Mouse (Mus musculus) forebrain, embryonic 12.5 days (tissue): ENCODE measurements around the gene Crygn. TPM values are rescaled to one million over a fixed set of nuclear protein-coding genes. Genes with fewer than 3 reads are reported as not detected.
A peak's percentile ranks its signal among the peaks of the same experiment; 100 is the strongest.

Experiments
- ATAC-seq: fragments of 200-750 bp; cut with Nextera tagmentation; 2 replicates; pipeline ENCODE4 v1.8.0; 2017; ENCODE audit warnings: moderate TSS enrichment; ENCODE audit not compliant: low FRiP score
- H3K27ac ChIP-seq: fragments of 300-500 bp; sonication (generic); 2 replicates; pipeline ENCODE4 v1.5.1; 2016; ENCODE audit warnings: mild to moderate bottlenecking
- H3K27me3 ChIP-seq: fragments of 300-500 bp; sonication (generic); 2 replicates; pipeline ENCODE4 v1.6.1; 2016; ENCODE audit warnings: mild to moderate bottlenecking
- H3K36me3 ChIP-seq: fragments of 300-500 bp; sonication (generic); replicated peaks from 2 replicates; pipeline ENCODE4 v1.6.1; 2016; ENCODE audit warnings: mild to moderate bottlenecking
- H3K4me1 ChIP-seq: fragments of 300-500 bp; sonication (generic); 2 replicates; pipeline ENCODE4 v1.6.1; 2016
- H3K4me2 ChIP-seq: fragments of 300-500 bp; sonication (generic); 2 replicates; pipeline ENCODE4 v1.6.1; 2016; ENCODE audit warnings: mild to moderate bottlenecking, moderate library complexity
- H3K4me3 ChIP-seq: fragments of 300-500 bp; sonication (generic); replicated peaks from 2 replicates; pipeline ENCODE4 v1.5.1; 2016; ENCODE audit warnings: mild to moderate bottlenecking
- H3K9ac ChIP-seq: fragments of 300-500 bp; sonication (generic); 2 replicates; pipeline ENCODE4 v1.6.1; 2016; ENCODE audit warnings: mild to moderate bottlenecking
- H3K9me3 ChIP-seq: fragments of 300-500 bp; sonication (generic); 2 replicates; pipeline ENCODE4 v1.6.1; 2016
- WGBS: fragments of 180-500 bp; shearing (Covaris S2); methylation state at CpG from one replicate; pipeline ENCODE4 v1.1.7; 2016; 5-methylcytosine and 5-hydroxymethylcytosine counted together
- polyA plus RNA-seq: library from polyadenylated mRNA; unstranded; fragments of >200 nt; fragmentation: Nextera tagmentation; extraction: Ambion mirVana; gene quantifications from 2 replicates; pipeline ENCODE4 v1.2.1, GENCODE M21; 2016

Gene Crygn
- polyA plus RNA-seq, result not detected in 2 replicates

DNA sequence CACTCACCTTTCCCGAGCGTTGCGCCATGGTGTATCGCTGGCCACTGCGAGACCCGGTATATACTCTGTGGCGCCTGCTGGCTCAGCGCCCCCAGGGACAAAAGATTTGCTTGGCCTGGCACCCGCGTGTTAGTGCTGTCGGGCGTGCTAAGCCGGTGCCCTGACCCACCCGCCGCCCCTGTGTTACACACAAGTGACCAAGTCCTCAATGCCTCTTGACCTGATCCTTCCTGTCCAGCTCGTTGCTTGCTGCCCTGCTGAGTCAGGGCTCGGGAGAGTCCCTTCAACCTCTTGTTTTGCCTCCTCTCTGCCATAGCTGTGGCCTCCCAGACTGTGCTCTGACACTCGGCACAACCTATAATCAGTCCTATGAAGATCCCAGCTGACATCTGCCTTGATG lies at the start of gene Crygn:
Crygn (minus strand) TSS at position 193 of the 400 bp plus-strand sequence.
- no peaks in the 10 kb centered on the region; the same call in 1 of the 2 replicates for H3K4me1 ChIP-seq
- no peaks in the 10 kb centered on the region for H3K9me3 ChIP-seq
- ATAC-seq, result no peak
- no peak within 1 kb of the TSS for H3K27ac ChIP-seq
- no peak within 1 kb of the TSS for H3K4me2 ChIP-seq
- H3K27me3 ChIP-seq, result peaks cover 15% of the 10 kb centered on the region
- H3K36me3 ChIP-seq, result no peaks in the 10 kb centered on the region
- no peak within 1 kb of the TSS for H3K9ac ChIP-seq
- no peak within 1 kb of the TSS for H3K4me3 ChIP-seq
- 31% methylated on average over 18 of the region's 18 CpGs for WGBS

GRCm38 (mm10) chr5:24805222-24805621 lies 47.4 kb upstream of the Crygn start:
- Histone ChIP-seq H3K4me1 (no peaks in the 10 kb centered on the region), H3K9ac (no peak overlapping the region), H3K36me3 (peaks cover 69% of the 10 kb centered on the region), H3K27ac (no peak overlapping the region), H3K27me3 (no peaks in the 10 kb centered on the region), H3K9me3 (no peaks in the 10 kb centered on the region), H3K4me3 (no peak overlapping the region), H3K4me2 (no peak overlapping the region)
- WGBS, result 88% methylated on average over 6 of the region's 6 CpGs
- ATAC-seq, result no peak

DNA sequence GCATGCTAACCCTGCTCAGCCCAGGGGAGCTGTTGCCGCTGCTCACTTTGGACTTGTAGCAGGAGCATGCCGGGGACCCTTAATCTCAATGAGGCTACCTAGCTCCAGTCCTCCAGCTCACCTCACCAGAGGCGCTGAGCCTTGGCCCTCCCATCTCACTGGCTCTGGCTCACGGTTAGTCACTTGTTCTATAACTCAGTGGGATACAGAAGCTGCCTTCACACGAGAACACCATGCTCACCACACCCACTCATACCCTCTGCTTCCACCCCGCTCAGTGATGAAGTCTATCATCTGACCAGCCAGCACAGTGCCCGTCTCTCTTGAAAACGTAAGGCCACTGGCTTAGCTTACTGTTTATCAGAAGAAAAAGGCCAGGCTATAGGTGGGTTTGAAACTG lies 46.9 kb upstream of the Crygn start:
- ATAC-seq, result no peak
- no peak overlapping the region for H3K4me2 ChIP-seq
- no peaks in the 10 kb centered on the region for H3K4me1 ChIP-seq
- no peak overlapping the region for H3K27ac ChIP-seq
- H3K27me3 ChIP-seq, result no peaks in the 10 kb centered on the region
- H3K4me3 ChIP-seq, result no peak overlapping the region
- no peak overlapping the region for H3K9ac ChIP-seq
- WGBS, result 86% methylated on average over 8 of the region's 8 CpGs
- H3K9me3 ChIP-seq, result no peaks in the 10 kb centered on the region
- peaks cover 69% of the 10 kb centered on the region for H3K36me3 ChIP-seq

- WGBS, result 89% methylated on average over 6 of the region's 6 CpGs
- H3K9me3 ChIP-seq, result no peaks in the 10 kb centered on the region
- no peak overlapping the region for H3K4me3 ChIP-seq
- no peaks in the 10 kb centered on the region for H3K27me3 ChIP-seq
- H3K36me3 ChIP-seq, result peaks cover 49% of the 10 kb centered on the region
- no peak overlapping the region for H3K27ac ChIP-seq
- H3K9ac ChIP-seq, result no peak overlapping the region
- ATAC-seq, result no peak
- no peak overlapping the region for H3K4me2 ChIP-seq
- H3K4me1 ChIP-seq, result no peaks in the 10 kb centered on the region
Observed at GRCm38 (mm10) chr5:24801841-24802624, 44.2 kb upstream of the Crygn start.

GRCm38 (mm10) chr5:24800416-24800815 lies 42.6 kb upstream of the Crygn start:
- no peak for ATAC-seq
- Histone ChIP-seq H3K4me3 (no peak overlapping the region), H3K36me3 (peaks cover 33% of the 10 kb centered on the region), H3K9ac (no peak overlapping the region), H3K27ac (no peak overlapping the region), H3K27me3 (no peaks in the 10 kb centered on the region), H3K9me3 (no peaks in the 10 kb centered on the region), H3K4me1 (no peaks in the 10 kb centered on the region), H3K4me2 (no peak overlapping the region)

DNA sequence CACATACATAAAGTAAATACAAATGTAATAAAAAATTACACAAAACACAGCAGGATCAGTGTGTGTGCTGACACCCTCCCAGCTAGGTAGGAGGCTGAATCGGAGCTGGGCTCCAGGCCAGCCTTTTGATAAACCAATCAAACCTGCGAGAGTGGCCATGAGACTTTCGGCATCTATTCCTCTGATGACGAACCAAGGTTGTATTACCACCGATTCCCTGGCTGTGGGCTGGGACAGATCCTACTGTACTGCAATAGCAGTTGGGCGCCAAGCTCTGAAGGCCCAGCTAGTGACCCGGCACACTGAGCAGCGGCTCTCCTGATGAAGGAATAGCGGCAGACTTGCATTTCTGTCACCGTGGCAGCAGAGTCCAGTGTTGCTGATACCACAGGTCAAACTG lies 40.8 kb upstream of the Crygn start:
- H3K4me1 ChIP-seq, result no peaks in the 10 kb centered on the region
- H3K36me3 ChIP-seq, result peaks cover 16% of the 10 kb centered on the region
- 0 out of 2 replicates have a peak overlapping the region, but pooled peaks have one; percentile 2 for H3K9ac ChIP-seq
- no peak overlapping the region for H3K4me3 ChIP-seq
- H3K27me3 ChIP-seq, result no peaks in the 10 kb centered on the region
- no peaks in the 10 kb centered on the region for H3K9me3 ChIP-seq
- WGBS, result 85% methylated on average over 10 of the region's 10 CpGs
- H3K27ac ChIP-seq, result no peak overlapping the region
- no peak overlapping the region for H3K4me2 ChIP-seq
- no peak for ATAC-seq

- 72% methylated on average over 7 of the region's 7 CpGs for WGBS
- Histone ChIP-seq H3K36me3 (peaks cover 10% of the 10 kb centered on the region), H3K27me3 (no peaks in the 10 kb centered on the region), H3K9ac (no peak overlapping the region), H3K4me1 (no peaks in the 10 kb centered on the region), H3K4me2 (no peak overlapping the region), H3K9me3 (no peaks in the 10 kb centered on the region), H3K4me3 (no peak overlapping the region), H3K27ac (no peak overlapping the region)
- ATAC-seq, result no peak
Observed at GRCm38 (mm10) chr5:24797858-24798257, 40.0 kb upstream of the Crygn start.

- Histone ChIP-seq H3K4me1 (no peaks in the 10 kb centered on the region), H3K36me3 (no peaks in the 10 kb centered on the region), H3K9ac (no peak overlapping the region), H3K27ac (no peak overlapping the region), H3K27me3 (no peaks in the 10 kb centered on the region), H3K4me2 (no peak overlapping the region), H3K9me3 (no peaks in the 10 kb centered on the region), H3K4me3 (no peak overlapping the region)
- ATAC-seq, result no peak
- 69% methylated on average over 7 of the region's 7 CpGs for WGBS
Observed at GRCm38 (mm10) chr5:24792961-24793360, 35.2 kb upstream of the Crygn start.

- H3K9me3 ChIP-seq, result 0 out of 2 replicates have a peak, but pooled peaks cover 4% of the 10 kb centered on the region
- no peaks in the 10 kb centered on the region for H3K36me3 ChIP-seq
- 90% methylated on average over 4 of the region's 4 CpGs for WGBS
- no peak overlapping the region for H3K4me3 ChIP-seq
- no peak overlapping the region for H3K4me2 ChIP-seq
- no peak overlapping the region for H3K9ac ChIP-seq
- H3K27me3 ChIP-seq, result peaks cover 18% of the 10 kb centered on the region; the same call in 1 of the 2 replicates
- ATAC-seq, result no peak
- peaks cover 12% of the 10 kb centered on the region for H3K4me1 ChIP-seq
- H3K27ac ChIP-seq, result no peak overlapping the region
Observed at GRCm38 (mm10) chr5:24782957-24783356, 25.1 kb upstream of the Crygn start.

DNA sequence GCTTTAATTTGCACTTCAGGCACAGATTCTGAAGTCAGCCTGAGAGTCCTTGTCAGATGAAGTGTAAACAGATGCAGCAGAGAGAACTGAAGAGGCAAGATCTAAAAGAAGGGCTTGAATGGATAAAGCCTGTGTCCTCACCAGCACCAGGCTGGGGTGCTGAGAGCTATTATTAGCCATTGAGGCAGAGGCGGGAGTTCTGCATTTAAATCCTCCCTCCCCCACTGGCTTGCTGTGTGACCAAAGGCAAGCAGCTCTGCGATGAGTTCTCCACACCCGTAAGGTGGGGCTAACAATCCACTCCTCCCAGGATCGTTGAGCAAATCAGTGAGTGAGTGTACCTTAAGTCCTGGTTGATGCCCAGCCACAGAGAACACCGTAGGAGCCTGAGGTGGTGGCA lies 23.2 kb upstream of the Crygn start:
- Histone ChIP-seq H3K27me3 (peaks cover 19% of the 10 kb centered on the region; the same call in 1 of the 2 replicates), H3K9ac (no peak overlapping the region), H3K36me3 (no peaks in the 10 kb centered on the region), H3K4me2 (no peak overlapping the region), H3K27ac (no peak overlapping the region), H3K4me3 (no peak overlapping the region), H3K9me3 (0 out of 2 replicates have a peak, but pooled peaks cover 4% of the 10 kb centered on the region), H3K4me1 (peaks cover 12% of the 10 kb centered on the region)
- ATAC-seq, result no peak
- WGBS, result 18% methylated on average over 5 of the region's 5 CpGs

DNA sequence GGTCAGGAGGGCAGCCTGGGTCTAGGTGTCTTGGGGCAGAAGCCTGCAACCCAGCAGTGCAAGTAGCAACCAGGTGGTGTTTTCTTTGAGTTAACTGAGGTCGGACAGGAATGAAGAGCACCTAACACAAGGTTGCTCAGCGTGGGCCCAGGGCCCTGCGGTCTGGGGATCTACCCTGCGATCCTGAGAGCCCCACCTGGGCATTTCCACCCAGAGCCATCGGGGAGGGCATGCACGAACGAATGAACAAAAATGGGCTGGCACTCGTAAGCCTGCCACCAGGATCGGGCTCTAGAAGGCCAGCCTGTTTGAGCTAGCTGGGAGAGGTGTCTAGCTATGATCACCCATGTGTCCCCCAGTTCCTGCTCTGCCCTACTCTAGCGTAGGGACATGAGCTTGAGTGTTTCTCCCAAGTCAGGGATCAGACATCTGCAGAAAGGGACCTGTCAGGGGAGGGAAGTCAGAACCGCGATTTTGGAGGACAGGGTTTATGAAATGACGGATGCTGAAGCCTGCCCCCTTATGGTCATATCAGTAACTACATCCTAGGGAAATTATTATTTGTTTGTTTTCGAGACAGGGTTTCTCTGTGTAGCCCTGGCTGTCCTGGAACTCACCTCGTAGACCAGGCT lies 22.2 kb upstream of the Crygn start:
- H3K4me2 ChIP-seq, result no peak overlapping the region
- H3K4me1 ChIP-seq, result peaks cover 12% of the 10 kb centered on the region
- H3K4me3 ChIP-seq, result no peak overlapping the region
- H3K36me3 ChIP-seq, result no peaks in the 10 kb centered on the region
- 0 out of 2 replicates have a peak, but pooled peaks cover 4% of the 10 kb centered on the region for H3K9me3 ChIP-seq
- 43% methylated on average over 15 of the region's 15 CpGs for WGBS
- H3K9ac ChIP-seq, result no peak overlapping the region
- no peak for ATAC-seq
- no peak overlapping the region for H3K27ac ChIP-seq
- peaks cover 19% of the 10 kb centered on the region; the same call in 1 of the 2 replicates for H3K27me3 ChIP-seq

DNA sequence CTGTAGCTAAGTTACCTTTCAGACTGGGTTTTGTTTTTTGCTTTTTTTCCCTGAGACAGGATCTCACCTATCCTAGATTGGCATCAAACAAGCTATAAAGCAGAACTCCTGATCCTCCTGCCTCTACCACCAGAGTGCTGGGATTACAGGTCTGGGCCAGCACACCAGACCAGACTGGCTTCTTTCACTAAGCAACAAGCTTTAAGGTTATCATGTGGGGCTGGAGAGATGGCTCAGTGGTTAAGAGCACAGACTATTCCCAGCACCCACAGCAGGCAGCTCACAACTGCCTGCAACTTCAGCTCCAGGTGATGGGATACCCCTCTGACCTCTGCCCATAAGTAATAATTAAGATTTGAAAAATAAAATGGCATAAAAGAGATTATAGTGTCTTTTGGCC lies 21.5 kb upstream of the Crygn start:
- H3K4me3 ChIP-seq, result no peak overlapping the region
- H3K4me2 ChIP-seq, result no peak overlapping the region
- no peak for ATAC-seq
- no peaks in the 10 kb centered on the region for H3K36me3 ChIP-seq
- peaks cover 19% of the 10 kb centered on the region; the same call in 1 of the 2 replicates for H3K27me3 ChIP-seq
- no peak overlapping the region for H3K9ac ChIP-seq
- H3K9me3 ChIP-seq, result 0 out of 2 replicates have a peak, but pooled peaks cover 3% of the 10 kb centered on the region
- H3K27ac ChIP-seq, result no peak overlapping the region
- H3K4me1 ChIP-seq, result peaks cover 12% of the 10 kb centered on the region

- H3K4me3 ChIP-seq, result no peak overlapping the region
- no peak overlapping the region for H3K27ac ChIP-seq
Observed at GRCm38 (mm10) chr5:24778843-24779140, 21.0 kb upstream of the Crygn start.

More at GRCm38 (mm10) chr5:24778843-24779140, 21.0 kb upstream of the Crygn start:
- no peaks in the 10 kb centered on the region for H3K36me3 ChIP-seq
- 0 out of 2 replicates have a peak, but pooled peaks cover 4% of the 10 kb centered on the region for H3K9me3 ChIP-seq
- WGBS, result 42% methylated on average over 13 of the region's 13 CpGs
- H3K4me1 ChIP-seq, result peaks cover 12% of the 10 kb centered on the region
- peak overlapping the region; percentile 32 for H3K4me2 ChIP-seq
- no peak for ATAC-seq
- peaks cover 19% of the 10 kb centered on the region; the same call in 1 of the 2 replicates for H3K27me3 ChIP-seq
- H3K9ac ChIP-seq, result no peak overlapping the region
